Mouse (Mus musculus): Measurements from ENCODE around the gene Retreg1.
"Not testable (repeated sequence)": the region's sequence is repeated elsewhere in the genome, so short reads cannot be mapped to it uniquely, and the experiment has no call there.

DNA sequence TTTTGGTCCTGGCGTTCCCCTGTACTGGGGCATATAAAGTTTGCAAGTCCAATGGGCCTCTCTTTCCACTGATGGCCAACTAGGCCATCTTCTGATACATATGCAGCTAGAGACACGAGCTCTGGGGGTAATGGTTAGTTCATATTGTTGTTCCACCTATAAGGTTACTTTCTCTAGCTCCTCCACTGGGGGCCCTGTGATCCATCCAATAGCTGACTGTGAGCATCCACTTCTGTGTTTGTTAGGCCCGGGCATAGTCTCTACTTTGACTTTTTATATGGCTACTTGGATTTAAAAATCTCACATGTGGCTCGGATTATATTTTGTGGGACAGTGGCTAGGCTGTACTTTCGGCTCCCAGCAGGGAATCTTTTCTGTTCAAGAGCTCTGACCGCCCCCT, 140.6 kb downstream of the Retreg1 start:
- not testable (repeated sequence) for TF ChIP-seq MXI1 (IDR thresholded peaks at IDR 0.05; ENCODE audit: low read depth, low read length); POLR2AphosphoS2 (IDR thresholded peaks at IDR 0.05; ENCODE audit: low read depth, low read length); CTCF (conservative IDR thresholded peaks at IDR 0.05 in 1 of 2, IDR thresholded peaks at IDR 0.05 in 1 of 2; ENCODE audit: low read depth in 2 of 2, low read length in 2 of 2); ELF1 (IDR thresholded peaks at IDR 0.05; ENCODE audit: low read depth, low read length); JUN (IDR thresholded peaks at IDR 0.05; ENCODE audit: insufficient read depth, low read depth, low read length); ZMIZ1 (IDR thresholded peaks at IDR 0.05; ENCODE audit: low read depth, low read length)
